Mouse (Mus musculus): Measurements from ENCODE around the gene Cilp2. TPM values are rescaled to one million over a fixed set of nuclear protein-coding genes. Genes with fewer than 3 reads are reported as not detected.
A peak's percentile ranks its signal among the peaks of the same experiment; 100 is the strongest.

The Cilp2 gene
- total and polyA plus RNA-seq, 2 experiments, result 0.05 TPM; not detected in 1

DNA sequence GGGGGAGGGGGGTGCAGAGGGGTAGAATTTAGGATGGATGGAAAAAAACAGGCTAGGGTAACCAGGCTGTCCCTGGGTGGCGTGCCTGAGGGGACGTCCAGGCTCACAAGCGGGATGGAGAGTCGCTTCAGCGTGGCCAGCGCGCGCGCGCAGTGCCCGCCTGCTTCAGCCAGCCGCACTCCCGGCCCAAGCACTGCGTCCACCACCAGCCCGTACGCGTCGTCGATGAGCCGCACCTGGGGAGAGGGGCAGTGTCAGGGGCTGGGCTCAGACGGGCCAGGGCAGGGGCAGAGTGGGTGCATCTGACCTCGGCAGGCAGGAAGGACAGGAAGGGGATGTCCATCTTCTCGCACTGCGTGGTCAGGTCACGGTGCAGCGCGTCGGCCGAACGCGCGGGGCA, 1.4 kb upstream of the Cilp2 start:
- H3K4me1 ChIP-seq (ENCODE audit: control insufficient read depth, insufficient read depth, low read length), result peaks cover 7% of the 10 kb centered on the region
- no peak for TF ChIP-seq POLR2A (IDR thresholded peaks at IDR 0.05; ENCODE audit: extremely low read depth, insufficient read depth, low read length)
- TF ChIP-seq CTCF (IDR thresholded peaks at IDR 0.05; ENCODE audit: low read depth, low read length), result no peak
- no peak overlapping the region for H3K4me3 ChIP-seq (ENCODE audit: insufficient read depth, low read depth, low read length)
- no peaks in the 10 kb centered on the region for H3K79me2 ChIP-seq (ENCODE audit: control insufficient read depth, insufficient read depth, low read length)
- no peaks in the 10 kb centered on the region; the same call in 1 of the 2 replicates for H3K36me3 ChIP-seq (ENCODE audit: control insufficient read depth, insufficient read depth, low read length)
- no peak overlapping the region; the same call in 1 of the 2 replicates for H3K9ac ChIP-seq (ENCODE audit: low read depth, low read length)
- DNase-seq (ENCODE audit: extremely low read depth, low read depth, low spot score), result no peak
- WGBS, result 6% methylated on average over 32 of the region's 32 CpGs
- H3K27ac ChIP-seq (replicated peaks; ENCODE audit: insufficient read depth, low read depth, low read length), result no peak overlapping the region
- H3K27me3 ChIP-seq (ENCODE audit: control insufficient read depth, insufficient read depth, low read length), result peaks cover 35% of the 10 kb centered on the region

DNA sequence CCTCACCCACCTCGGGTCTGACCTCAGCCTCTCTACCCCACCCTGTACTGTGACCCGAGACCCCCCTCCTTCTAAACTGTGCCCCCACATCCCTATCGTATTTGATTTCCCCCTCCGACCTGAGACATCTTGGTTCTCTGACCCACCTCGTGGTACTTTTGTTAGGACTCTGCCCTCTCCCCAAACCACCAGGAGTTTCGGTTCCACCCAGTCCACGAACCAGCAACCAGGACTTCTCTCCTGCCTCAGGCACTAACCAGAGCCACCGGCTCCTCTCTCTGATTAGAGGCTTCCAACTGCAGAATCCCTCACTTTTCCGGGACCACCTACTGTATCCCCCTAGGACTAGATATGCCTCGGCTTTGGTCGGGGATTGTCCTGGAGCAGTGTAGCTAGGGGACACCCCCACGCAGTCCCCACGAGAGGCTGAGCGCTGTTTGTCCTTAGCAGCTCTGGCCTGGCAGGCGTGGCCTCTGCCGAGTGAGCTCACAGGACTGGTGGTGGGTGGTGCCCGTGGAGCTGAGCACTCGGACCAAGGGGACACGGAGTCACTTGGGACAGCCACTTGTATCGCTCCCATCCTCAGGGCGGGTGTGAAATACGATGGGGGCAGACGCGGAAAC, 868 bp upstream of the Cilp2 start:
- TF ChIP-seq CTCF (IDR thresholded peaks at IDR 0.05; ENCODE audit: low read depth, low read length) (no peak), POLR2A (IDR thresholded peaks at IDR 0.05; ENCODE audit: extremely low read depth, insufficient read depth, low read length) (no peak)
- 8% methylated on average over 24 of the region's 24 CpGs for WGBS
- no peak overlapping the region for H3K9ac ChIP-seq (ENCODE audit: low read depth, low read length)
- no peak overlapping the region for H3K4me3 ChIP-seq (ENCODE audit: insufficient read depth, low read depth, low read length)
- H3K27ac ChIP-seq (replicated peaks; ENCODE audit: insufficient read depth, low read depth, low read length), result no peak overlapping the region
- no peak for DNase-seq (ENCODE audit: extremely low read depth, low read depth, low spot score)
- peaks cover 35% of the 10 kb centered on the region for H3K27me3 ChIP-seq (ENCODE audit: control insufficient read depth, insufficient read depth, low read length)
- no peaks in the 10 kb centered on the region for H3K36me3 ChIP-seq (ENCODE audit: control insufficient read depth, insufficient read depth, low read length)
- peaks cover 7% of the 10 kb centered on the region for H3K4me1 ChIP-seq (ENCODE audit: control insufficient read depth, insufficient read depth, low read length)
- no peaks in the 10 kb centered on the region for H3K79me2 ChIP-seq (ENCODE audit: control insufficient read depth, insufficient read depth, low read length)

- Histone ChIP-seq H3K27me3 (ENCODE audit: control insufficient read depth, insufficient read depth, low read length) (peaks cover 60% of the 10 kb centered on the region), H3K36me3 (ENCODE audit: control insufficient read depth, insufficient read depth, low read length) (no peaks in the 10 kb centered on the region), H3K9ac (ENCODE audit: low read depth, low read length) (no peak overlapping the region), H3K27ac (replicated peaks; ENCODE audit: insufficient read depth, low read depth, low read length) (no peak overlapping the region), H3K79me2 (ENCODE audit: control insufficient read depth, insufficient read depth, low read length) (no peaks in the 10 kb centered on the region), H3K4me3 (ENCODE audit: insufficient read depth, low read depth, low read length) (no peak overlapping the region), H3K4me1 (ENCODE audit: control insufficient read depth, insufficient read depth, low read length) (peaks cover 7% of the 10 kb centered on the region)
- WGBS, result 70% methylated on average over 13 of the region's 13 CpGs
- DNase-seq (ENCODE audit: extremely low read depth, low read depth, low spot score), result no peak
- no peak for TF ChIP-seq POLR2A (IDR thresholded peaks at IDR 0.05; ENCODE audit: extremely low read depth, insufficient read depth, low read length)
- no peak for TF ChIP-seq CTCF (IDR thresholded peaks at IDR 0.05; ENCODE audit: low read depth, low read length)
These were observed 3.3 kb downstream of the Cilp2 start for GRCm38 (mm10) chr8:69884141-69884540.

DNA sequence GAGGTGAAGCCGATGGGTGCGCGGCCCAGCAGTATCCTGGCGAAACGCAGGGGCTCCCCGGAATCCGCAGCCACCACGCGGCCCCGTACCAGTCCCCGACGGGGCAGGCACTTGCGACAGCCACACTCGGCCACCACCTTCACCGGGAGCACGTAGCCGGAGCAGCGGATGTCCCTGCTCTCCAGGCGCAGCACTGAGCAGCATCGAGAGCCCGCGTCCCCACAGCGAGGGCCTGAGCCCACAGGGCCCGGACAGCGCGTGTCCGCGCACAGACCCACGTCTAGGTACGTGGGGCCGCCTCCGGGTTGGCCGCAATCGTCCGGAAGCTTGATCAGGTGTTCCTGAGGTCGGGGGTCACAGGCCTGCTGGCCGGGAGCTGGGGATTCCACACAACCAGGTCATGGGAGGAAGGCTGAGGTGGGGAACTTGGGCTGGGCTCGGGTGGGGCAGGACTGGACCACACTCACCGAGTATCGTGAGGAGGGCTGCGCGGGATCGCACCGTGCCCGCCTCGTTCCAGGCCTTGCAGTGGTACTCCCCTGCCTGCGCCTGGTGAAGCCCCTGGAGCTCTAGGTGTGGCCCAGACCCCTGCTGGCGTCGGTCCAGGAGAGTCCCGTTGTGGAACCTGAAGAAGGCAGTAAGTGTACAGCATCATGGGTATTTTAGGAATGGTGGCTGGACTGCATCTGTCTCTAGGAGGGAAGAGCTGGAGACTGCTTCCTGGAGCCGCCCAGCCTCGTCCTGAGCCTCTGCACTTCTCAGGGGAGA, 4.5 kb downstream of the Cilp2 start:
- H3K27me3 ChIP-seq (ENCODE audit: control insufficient read depth, insufficient read depth, low read length), result peaks cover 56% of the 10 kb centered on the region
- H3K27ac ChIP-seq (replicated peaks; ENCODE audit: insufficient read depth, low read depth, low read length), result no peak overlapping the region
- H3K4me1 ChIP-seq (ENCODE audit: control insufficient read depth, insufficient read depth, low read length), result peaks cover 6% of the 10 kb centered on the region
- no peak for TF ChIP-seq POLR2A (IDR thresholded peaks at IDR 0.05; ENCODE audit: extremely low read depth, insufficient read depth, low read length)
- no peak for TF ChIP-seq CTCF (IDR thresholded peaks at IDR 0.05; ENCODE audit: low read depth, low read length)
- DNase-seq (ENCODE audit: extremely low read depth, low read depth, low spot score), result no peak
- no peak overlapping the region for H3K4me3 ChIP-seq (ENCODE audit: insufficient read depth, low read depth, low read length)
- no peaks in the 10 kb centered on the region for H3K79me2 ChIP-seq (ENCODE audit: control insufficient read depth, insufficient read depth, low read length)
- no peak overlapping the region for H3K9ac ChIP-seq (ENCODE audit: low read depth, low read length)
- WGBS, result 23% methylated on average over 52 of the region's 52 CpGs
- H3K36me3 ChIP-seq (ENCODE audit: control insufficient read depth, insufficient read depth, low read length), result no peaks in the 10 kb centered on the region

- peaks cover 51% of the 10 kb centered on the region for H3K27me3 ChIP-seq (ENCODE audit: control insufficient read depth, insufficient read depth, low read length)
- H3K27ac ChIP-seq (replicated peaks; ENCODE audit: insufficient read depth, low read depth, low read length), result no peak overlapping the region
- H3K9ac ChIP-seq (ENCODE audit: low read depth, low read length), result no peak overlapping the region
- H3K79me2 ChIP-seq (ENCODE audit: control insufficient read depth, insufficient read depth, low read length), result no peaks in the 10 kb centered on the region
- TF ChIP-seq POLR2A (IDR thresholded peaks at IDR 0.05; ENCODE audit: extremely low read depth, insufficient read depth, low read length), result no peak
- no peak for TF ChIP-seq CTCF (IDR thresholded peaks at IDR 0.05; ENCODE audit: low read depth, low read length)
- peaks cover 1% of the 10 kb centered on the region; the same call in 1 of the 2 replicates for H3K4me1 ChIP-seq (ENCODE audit: control insufficient read depth, insufficient read depth, low read length)
- WGBS, result 6% methylated on average over 103 of the region's 103 CpGs
- H3K36me3 ChIP-seq (ENCODE audit: control insufficient read depth, insufficient read depth, low read length), result no peaks in the 10 kb centered on the region
- no peak for DNase-seq (ENCODE audit: extremely low read depth, low read depth, low spot score)
- peak overlapping the region; percentile 4; the same call in 1 of the 2 replicates for H3K4me3 ChIP-seq (ENCODE audit: insufficient read depth, low read depth, low read length)
These were observed 5.3 kb downstream of the Cilp2 start for GRCm38 (mm10) chr8:69882021-69882756.

All from liver, adult 2 months (tissue).